Mouse (Mus musculus): ENCODE results near the gene Met.

The Met gene

GRCm38 (mm10) chr6:17495413-17495812 lies 31.8 kb downstream of the Met start:
- no peak for DNase-seq

- no peak for DNase-seq
These were observed 33.8 kb downstream of the Met start for GRCm38 (mm10) chr6:17497366-17497765.

GRCm38 (mm10) chr6:17498801-17499200 lies 35.2 kb downstream of the Met start:
- no peak for DNase-seq

GRCm38 (mm10) chr6:17501440-17501839 lies 37.8 kb downstream of the Met start:
- DNase-seq, result no peak

GRCm38 (mm10) chr6:17502311-17502710 lies 38.7 kb downstream of the Met start:
- no peak for DNase-seq

GRCm38 (mm10) chr6:17503724-17504123 lies 40.1 kb downstream of the Met start:
- DNase-seq, result no peak

- no peak for DNase-seq
These were observed 41.9 kb downstream of the Met start for GRCm38 (mm10) chr6:17505530-17505929.

GRCm38 (mm10) chr6:17506831-17507230 lies 43.2 kb downstream of the Met start:
- DNase-seq, result no peak

- no peak for DNase-seq
These were observed 44.6 kb downstream of the Met start for GRCm38 (mm10) chr6:17508184-17508583.

- no peak for DNase-seq
These were observed 45.2 kb downstream of the Met start for GRCm38 (mm10) chr6:17508604-17509372.

- no peak for DNase-seq
These were observed 49.8 kb downstream of the Met start for GRCm38 (mm10) chr6:17513381-17513780.

GRCm38 (mm10) chr6:17515775-17516460 lies 52.3 kb downstream of the Met start:
- no peak for DNase-seq

GRCm38 (mm10) chr6:17521901-17522717 lies 58.5 kb downstream of the Met start:
- no peak for DNase-seq

GRCm38 (mm10) chr6:17522917-17523316 lies 59.3 kb downstream of the Met start:
- no peak for DNase-seq

GRCm38 (mm10) chr6:17529490-17530269 lies 66.1 kb downstream of the Met start:
- no peak for DNase-seq

GRCm38 (mm10) chr6:17541615-17542014 lies 78.0 kb downstream of the Met start:
- DNase-seq, result no peak

- DNase-seq, result peak; percentile 31
These were observed 78.8 kb downstream of the Met start for GRCm38 (mm10) chr6:17542383-17542782.

GRCm38 (mm10) chr6:17545480-17545879 lies 81.9 kb downstream of the Met start:
- peak; percentile 25 for DNase-seq

- no peak for DNase-seq
These were observed 82.7 kb downstream of the Met start for GRCm38 (mm10) chr6:17546341-17546740.

- peak; percentile 28 for DNase-seq
These were observed 83.2 kb downstream of the Met start for GRCm38 (mm10) chr6:17546825-17547224.

- no peak for DNase-seq
These were observed 85.2 kb downstream of the Met start for GRCm38 (mm10) chr6:17548786-17549185.

- no peak for DNase-seq
These were observed 86.0 kb downstream of the Met start for GRCm38 (mm10) chr6:17549645-17550044.

- DNase-seq, result no peak
These were observed 90.7 kb downstream of the Met start for GRCm38 (mm10) chr6:17554263-17554662.

Data from retina, postnatal 1 day (tissue).